Mouse (Mus musculus): ENCODE data around the gene Hoxa4. TPM values are rescaled to one million over a fixed set of nuclear protein-coding genes. Genes with fewer than 3 reads are reported as not detected.

Gene Hoxa4
- polyA plus RNA-seq, 1 experiment: not detected

DNA sequence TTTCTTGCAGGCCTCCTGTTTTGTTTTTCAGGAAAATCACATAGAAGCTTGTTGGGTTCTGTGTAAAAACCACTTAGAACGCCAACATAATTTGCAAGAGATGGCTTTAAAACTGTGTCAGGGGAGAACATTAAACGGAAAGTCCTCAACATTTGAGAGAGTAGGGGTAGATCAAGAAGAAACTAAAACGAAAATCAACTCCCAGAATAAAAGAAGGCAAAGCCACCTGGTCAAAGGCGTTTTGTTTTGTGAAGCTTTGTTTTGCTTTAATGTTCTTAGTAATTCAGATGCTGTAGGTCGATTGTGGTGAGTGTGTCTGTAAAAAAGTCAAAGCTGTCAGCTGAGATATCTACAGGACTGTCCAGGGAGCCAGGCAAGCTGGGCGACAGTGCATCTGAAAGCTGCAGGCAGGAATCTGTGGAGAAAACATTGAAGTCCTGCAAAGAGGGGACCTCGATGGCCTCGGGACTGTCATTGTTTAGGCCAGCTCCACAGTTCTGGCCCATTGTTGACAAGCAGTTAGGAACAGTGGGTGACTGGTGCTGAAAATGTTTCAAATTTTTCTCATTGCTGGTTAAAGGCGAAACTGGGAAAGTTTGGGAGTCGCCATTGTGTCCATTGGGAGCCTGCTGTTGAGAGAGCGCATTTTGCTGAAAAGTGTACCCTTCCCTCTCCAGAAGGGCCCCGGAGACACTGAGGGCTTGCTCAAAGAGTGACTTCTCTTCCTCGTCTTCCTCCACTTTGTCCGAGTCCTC, 28.8 kb downstream of the Hoxa4 start:
- TF ChIP-seq GATA1 (IDR thresholded peaks at IDR 0.05; ENCODE audit: low read length): no peak

DNA sequence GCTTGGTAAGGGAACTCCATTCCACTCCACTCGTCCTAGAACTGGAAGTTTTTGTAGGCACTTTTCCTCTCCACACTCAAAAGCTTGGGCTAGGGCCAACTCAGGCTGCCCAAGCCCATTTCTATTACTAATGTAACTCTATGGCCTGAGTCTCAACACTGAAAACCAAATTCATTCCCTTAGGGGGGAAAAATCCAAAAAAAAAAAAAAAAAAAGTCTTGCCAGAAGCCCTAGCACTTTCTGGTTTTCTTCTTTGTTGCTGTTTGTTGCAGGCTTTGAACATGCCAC, 29.5 kb downstream of the Hoxa4 start:
- TF ChIP-seq GATA1 (IDR thresholded peaks at IDR 0.05; ENCODE audit: low read length): no peak

DNA sequence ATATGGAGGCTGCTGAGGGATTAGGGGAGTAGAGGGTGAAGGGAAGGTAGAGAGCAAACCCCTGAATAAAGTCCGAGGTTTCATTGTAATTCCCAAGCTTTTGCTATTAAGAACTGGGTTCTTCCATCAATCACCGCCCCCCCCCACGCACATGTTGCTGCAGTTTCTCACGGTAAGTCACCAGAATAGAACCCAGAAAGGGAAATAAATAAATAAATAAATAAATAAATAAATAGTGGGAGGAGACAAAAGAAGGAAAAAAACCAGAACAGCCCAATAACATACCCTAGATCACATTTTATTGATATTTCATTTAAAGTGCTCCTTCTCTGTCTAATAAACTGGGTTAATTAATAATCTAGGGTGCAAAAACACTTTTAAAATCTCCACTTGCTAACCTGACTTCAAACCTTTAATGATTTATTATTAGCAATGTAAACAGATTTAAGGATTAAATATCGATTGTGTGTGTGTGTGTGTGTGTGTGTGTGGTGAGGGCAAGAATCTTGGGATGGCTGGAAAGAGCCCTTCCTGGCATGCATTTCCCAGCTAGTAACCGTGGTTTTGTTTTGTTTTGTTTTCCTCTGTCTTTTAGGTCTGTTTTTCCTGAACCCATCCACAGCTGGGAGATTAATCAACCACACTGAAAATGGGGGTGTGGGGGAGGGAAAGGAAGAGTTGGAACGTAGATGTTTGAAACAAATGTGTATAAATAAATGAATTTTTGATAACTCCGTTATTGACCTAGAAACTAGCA, 30.0 kb downstream of the Hoxa4 start:
- no peak for TF ChIP-seq GATA1 (IDR thresholded peaks at IDR 0.05; ENCODE audit: low read length)

DNA sequence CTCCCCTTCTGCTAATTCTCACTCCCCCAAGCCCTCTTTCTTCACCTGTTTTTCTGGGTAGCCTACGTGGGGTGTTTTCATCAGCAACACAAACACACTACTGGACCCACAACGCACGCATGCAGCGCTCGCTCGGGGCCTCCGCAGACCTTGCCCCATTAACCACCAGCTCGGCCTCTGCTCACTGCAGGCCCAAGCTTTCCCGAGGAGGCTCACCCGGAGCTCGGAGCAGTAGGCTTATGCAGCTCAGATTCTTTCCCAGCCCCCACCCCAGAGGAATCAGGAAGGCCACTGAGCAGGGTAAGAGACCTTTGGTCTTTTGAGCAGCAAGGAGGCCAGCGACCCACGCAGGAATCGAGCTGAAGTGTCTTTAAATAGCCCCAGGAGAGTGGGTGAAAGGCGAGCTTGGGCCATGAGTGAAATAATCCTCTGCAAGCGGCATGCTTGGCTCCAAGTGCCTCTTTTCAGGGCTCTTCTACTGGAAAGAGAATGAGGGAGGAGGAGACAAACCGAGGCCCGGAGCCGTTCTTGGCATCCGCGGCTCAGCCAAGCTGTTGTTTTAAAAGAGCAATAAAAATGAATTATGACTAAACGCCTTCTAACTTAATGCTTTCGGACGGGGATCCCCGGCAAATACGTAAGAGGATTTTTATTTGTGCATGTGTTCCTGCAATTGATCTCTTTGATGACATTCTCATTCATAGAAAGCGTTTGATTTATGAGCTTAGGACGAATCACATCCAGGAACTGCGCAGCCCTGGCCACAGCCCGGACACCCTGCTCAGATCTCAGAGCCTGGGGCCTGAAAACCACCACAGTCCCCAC, 30.8 kb downstream of the Hoxa4 start:
- no peak for TF ChIP-seq GATA1 (IDR thresholded peaks at IDR 0.05; ENCODE audit: low read length)

DNA sequence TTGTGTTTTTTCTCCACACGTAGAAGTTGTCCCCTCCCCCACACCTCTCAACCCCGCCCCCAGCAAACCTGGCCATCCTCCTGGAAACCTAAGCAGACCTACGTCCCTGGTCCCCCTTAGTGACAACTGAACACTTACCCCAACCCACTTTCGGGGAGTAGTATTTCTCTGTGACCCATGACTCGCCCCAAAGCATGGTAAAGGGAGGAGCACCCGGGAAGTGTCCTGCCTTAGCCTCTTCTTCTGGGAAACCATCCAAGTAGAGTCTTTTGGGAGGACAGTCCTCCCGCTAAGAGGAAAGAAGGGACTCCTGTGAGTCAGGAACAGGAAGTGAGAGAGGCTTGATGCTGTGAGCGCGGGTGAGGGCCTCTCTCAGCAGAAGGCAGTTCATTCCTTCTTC, 31.6 kb downstream of the Hoxa4 start:
- TF ChIP-seq GATA1 (IDR thresholded peaks at IDR 0.05; ENCODE audit: low read length): no peak

DNA sequence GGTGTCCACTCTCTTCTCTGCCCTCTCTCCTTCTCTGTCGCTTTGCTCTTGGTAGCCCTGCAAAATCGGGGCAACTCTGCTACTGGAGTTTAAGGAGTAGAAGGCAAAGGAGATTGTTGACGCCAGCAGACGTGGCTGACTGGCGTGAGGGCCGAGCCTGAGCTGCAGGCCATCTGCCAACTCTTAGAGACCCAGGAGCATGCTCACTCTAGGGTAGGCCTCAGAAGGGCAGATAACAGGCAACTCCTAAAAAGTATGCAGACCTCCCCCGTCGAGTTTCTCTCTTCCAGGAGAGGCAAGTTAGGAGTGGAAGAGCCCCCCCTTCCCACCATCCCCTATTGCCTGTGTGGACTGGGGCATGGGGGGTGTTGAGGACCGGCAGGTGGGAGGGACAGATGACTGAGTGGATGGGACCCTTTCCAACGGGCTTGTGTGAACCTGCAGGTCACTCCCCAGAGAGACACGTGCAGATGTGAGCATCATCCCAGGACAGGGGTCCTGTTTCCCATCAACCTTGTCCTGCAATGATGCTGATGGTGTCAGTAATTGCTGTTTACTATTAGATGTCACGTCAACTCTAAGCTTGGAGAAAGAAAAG, 32.3 kb downstream of the Hoxa4 start:
- TF ChIP-seq GATA1 (IDR thresholded peaks at IDR 0.05; ENCODE audit: low read length): no peak

DNA sequence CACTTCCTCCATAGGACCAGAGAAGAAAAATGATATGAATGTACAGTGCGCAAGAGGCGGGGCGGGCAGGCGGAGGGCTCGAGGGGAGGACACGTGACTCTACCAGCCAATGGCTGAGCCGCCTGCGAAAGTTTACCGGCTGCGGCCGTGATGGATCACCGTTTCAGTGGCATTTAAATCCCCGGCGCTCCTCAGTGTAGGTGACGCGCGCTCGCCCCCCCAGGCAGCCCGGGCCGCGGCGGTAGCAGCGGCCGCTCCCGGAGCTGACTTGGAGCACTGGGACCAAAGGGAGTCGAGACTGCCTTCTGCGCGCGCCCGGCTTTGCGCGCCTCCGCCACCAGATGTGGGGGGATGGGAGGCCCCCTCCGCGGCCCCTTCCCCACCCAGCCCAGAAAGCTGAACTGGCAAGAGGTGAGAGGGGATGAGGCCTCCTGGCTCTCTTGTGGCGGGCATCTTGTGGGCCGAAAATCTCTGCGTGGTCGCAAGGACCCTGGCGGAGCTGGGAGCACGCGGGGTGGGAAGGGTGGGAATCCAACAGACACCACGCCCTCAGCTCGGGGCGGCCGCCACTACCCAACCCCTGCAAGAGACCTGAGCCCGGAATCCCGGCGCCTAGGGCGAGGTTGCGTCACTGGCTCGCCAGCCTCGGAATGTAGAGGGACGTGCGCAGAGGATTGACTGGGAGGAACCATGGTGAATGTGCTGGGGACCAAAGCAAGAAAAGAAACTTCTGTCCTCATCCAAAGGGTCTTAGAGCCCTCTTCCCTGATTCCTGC, 33.1 kb downstream of the Hoxa4 start, which contains the start of gene Hoxa1:
Hoxa1 (minus strand) TSS at position 42 of the 776 bp plus-strand sequence.
- TF ChIP-seq GATA1 (IDR thresholded peaks at IDR 0.05; ENCODE audit: low read length): no peak

DNA sequence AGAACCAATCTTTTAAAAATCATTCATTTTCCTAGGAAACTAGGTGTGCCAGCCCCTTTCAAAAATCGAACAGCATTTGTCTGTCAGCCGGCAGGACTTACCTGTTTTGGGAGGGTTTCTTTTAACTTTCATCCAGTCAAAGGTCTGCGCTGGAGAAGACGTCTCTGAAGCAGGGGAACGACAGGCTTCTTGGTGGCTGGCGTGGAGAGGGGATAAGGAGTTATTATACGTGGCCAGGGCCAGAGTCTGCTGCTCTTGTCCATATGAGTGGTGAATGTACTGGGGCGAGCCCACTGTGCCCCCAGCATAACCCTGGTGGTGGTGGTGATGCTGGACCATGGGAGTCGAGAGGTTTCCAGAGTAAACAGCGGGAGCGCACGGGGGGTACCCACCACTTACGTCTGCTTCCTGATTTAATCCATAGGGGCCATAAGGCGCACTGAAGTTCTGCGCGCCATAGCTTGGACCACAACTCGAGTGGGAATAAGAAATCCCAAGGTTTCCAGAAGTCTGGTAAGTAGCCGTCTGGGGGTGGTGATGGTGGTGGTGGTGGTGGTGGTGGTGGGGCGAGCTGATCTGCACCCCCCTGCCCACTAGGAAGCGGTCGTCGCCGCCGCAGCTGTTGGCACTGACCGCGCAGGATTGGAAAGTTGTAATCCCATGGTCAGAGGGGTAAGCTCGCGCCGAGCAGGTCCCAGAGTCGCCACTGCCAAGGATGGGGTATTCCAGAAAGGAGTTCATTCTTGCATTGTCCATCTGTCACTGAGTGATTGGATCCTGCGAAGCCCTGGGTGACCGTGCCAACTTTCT, 33.9 kb downstream of the Hoxa4 start:
- TF ChIP-seq GATA1 (IDR thresholded peaks at IDR 0.05; ENCODE audit: low read length): no peak

DNA sequence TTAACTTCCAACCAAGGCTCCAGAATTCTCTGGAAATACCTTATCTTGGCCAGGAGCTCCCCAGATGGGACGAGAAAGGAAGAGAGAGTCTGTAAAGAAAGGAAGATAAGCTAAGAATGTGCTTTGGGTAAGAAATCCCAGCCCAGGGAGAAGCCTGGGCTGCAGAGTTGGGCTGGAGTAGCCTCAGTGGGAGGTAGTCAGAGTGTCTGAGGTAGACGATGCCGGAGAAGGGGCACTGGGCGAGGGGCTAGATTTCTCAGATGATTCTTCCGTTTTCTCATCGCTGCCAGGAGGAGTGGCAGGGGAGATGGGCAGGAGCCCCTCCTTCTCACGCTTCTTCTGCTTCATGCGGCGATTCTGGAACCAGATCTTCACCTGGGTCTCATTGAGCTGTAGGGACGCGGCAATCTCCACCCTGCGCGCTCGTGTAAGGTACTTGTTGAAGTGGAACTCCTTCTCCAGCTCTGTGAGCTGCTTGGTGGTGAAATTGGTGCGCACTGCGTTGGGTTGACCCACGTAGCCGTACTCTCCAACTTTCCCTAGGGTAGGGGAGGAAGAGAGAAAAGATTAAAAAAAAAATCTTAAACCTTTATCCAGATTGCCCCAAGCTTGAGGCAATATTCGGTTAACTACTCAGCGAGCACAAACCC, 34.9 kb downstream of the Hoxa4 start:
- TF ChIP-seq GATA1 (IDR thresholded peaks at IDR 0.05; ENCODE audit: low read length): no peak

DNA sequence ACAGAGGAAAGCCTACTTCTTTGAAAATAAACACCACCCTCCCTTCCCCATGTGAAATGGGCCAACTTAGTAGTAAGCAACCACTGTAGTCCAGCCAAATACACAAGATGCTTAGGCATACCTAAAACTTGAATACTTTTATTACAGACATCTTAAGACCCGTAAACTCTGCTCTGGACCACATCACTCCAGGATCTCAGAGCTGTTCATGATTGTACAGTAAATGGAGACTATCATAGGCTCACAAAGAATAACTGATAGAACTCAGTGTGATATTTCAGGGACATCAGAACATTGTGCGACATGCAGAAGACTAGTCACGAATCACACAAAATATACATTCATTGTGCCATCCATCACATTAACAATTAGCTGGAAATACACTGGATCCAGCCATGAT, 36.1 kb downstream of the Hoxa4 start:
- TF ChIP-seq GATA1 (IDR thresholded peaks at IDR 0.05; ENCODE audit: low read length): no peak

DNA sequence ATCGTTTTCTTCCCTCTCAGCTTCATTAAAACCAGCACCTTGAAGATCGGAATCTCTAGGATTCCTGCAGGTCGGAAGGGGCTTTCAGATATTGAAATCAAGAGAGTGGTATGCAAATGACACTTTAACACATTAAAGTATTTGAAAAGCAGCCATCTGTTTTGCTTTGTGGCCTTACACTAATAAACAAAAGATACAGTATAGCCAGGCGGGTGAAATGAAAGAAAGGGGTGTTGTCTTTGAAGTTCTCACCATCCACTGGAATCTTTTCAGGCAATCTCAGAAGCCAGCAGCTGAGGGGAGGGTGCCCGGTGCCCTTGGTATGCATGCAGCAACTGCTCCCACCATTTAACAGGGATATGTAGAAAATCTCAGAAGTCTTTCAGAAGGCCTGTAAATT, 37.5 kb downstream of the Hoxa4 start:
- no peak for TF ChIP-seq GATA1 (IDR thresholded peaks at IDR 0.05; ENCODE audit: low read length)

DNA sequence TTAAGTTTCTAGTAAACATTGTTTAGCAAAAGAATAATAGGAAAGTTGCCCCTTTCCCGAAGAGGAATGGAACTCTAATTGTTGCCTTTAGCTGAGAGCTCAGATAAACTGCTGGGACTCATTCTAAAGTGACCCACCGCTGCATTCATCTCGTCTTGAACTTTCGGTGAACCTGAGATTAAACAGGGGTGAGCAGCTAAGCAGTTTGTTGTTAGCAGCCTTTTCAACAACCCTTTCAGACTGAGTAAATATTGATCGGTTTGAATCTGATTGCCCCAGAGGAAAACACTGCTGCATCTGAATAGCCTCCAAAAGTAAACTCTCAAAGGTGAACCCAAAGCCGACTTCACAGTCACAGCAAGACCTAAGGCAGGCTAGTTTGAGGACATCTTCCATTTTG, 38.3 kb downstream of the Hoxa4 start:
- no peak for TF ChIP-seq GATA1 (IDR thresholded peaks at IDR 0.05; ENCODE audit: low read length)

Measured in G1E-ER4 (cell line).